Mouse (Mus musculus) liver, adult 2 months (tissue): ENCODE measurements around the gene Soga1. TPM values are rescaled to one million over a fixed set of nuclear protein-coding genes. Genes with fewer than 3 reads are reported as not detected.

Source experiments
- DNase-seq: peaks from one replicate; pipeline ENCODE4 v3.0.0-alpha.2; 2011; ENCODE audit warnings: low read depth, low spot score; ENCODE audit errors: extremely low read depth
- H3K27ac ChIP-seq: fragments of 200-500 bp; replicated peaks from 2 replicates; pipeline ENCODE4 v1.5.1; 2012; ENCODE audit warnings: low read depth, mild to moderate bottlenecking, control low read depth, inconsistent platforms, low read length; ENCODE audit not compliant: insufficient read depth
- H3K27me3 ChIP-seq: fragments of 200-500 bp; 2 replicates; pipeline ENCODE4 v1.6.1; 2012; ENCODE audit warnings: mild to moderate bottlenecking, moderate library complexity, low read length, inconsistent platforms; ENCODE audit not compliant: control insufficient read depth, insufficient read depth
- H3K36me3 ChIP-seq: fragments of 200-500 bp; 2 replicates; pipeline ENCODE4 v1.6.1; 2012; ENCODE audit warnings: low read length, inconsistent platforms; ENCODE audit not compliant: control insufficient read depth, insufficient read depth
- H3K4me1 ChIP-seq: fragments of 200-500 bp; 2 replicates; pipeline ENCODE4 v1.6.1; 2011; ENCODE audit warnings: low read length; ENCODE audit not compliant: control insufficient read depth, insufficient read depth
- H3K4me3 ChIP-seq: fragments of 200-500 bp; 2 replicates; pipeline ENCODE4 v1.5.1; 2011; ENCODE audit warnings: low read depth, mild to moderate bottlenecking, control low read depth, low read length, moderate library complexity; ENCODE audit not compliant: insufficient read depth
- H3K79me2 ChIP-seq: fragments of 200-500 bp; 2 replicates; pipeline ENCODE4 v1.6.1; 2012; ENCODE audit warnings: inconsistent platforms, mild to moderate bottlenecking, low read length, moderate library complexity; ENCODE audit not compliant: control insufficient read depth, insufficient read depth
- H3K9ac ChIP-seq: fragments of 200-500 bp; 2 replicates; pipeline ENCODE4 v1.6.1; 2012; ENCODE audit warnings: low read depth, mild to moderate bottlenecking, control low read depth, inconsistent platforms, low read length
- CTCF ChIP-seq: fragments of 200-500 bp; IDR thresholded peaks from 2 replicates; pipeline ENCODE4 v1.5.1; 2011; ENCODE audit warnings: low read depth, low read length, control low read depth
- POLR2A ChIP-seq: fragments of 200-500 bp; IDR thresholded peaks from 2 replicates; pipeline ENCODE4 v1.6.1; 2011; ENCODE audit warnings: low read length, control low read depth; ENCODE audit not compliant: insufficient read depth; ENCODE audit errors: extremely low read depth
- WGBS: fragments of 180-500 bp; shearing (Covaris S2); methylation state at CpG from one replicate; pipeline ENCODE4 v1.1.7; 2018; 5-methylcytosine and 5-hydroxymethylcytosine counted together
- polyA plus RNA-seq: library from polyadenylated mRNA; depleted of rRNA; stranded (reverse); fragments of >200 nt; gene quantifications from 2 replicates; pipeline ENCODE4 v1.2.3, GENCODE M21; 2012; rRNA removed
- total RNA-seq: library from RNA; depleted of rRNA; stranded (reverse); fragments of >200 nt; gene quantifications from 2 replicates; pipeline ENCODE4 v1.2.3, GENCODE M21; 2014; rRNA removed

The Soga1 gene
- total and polyA plus RNA-seq, 2 experiments: 1.0 to 1.5 TPM

DNA sequence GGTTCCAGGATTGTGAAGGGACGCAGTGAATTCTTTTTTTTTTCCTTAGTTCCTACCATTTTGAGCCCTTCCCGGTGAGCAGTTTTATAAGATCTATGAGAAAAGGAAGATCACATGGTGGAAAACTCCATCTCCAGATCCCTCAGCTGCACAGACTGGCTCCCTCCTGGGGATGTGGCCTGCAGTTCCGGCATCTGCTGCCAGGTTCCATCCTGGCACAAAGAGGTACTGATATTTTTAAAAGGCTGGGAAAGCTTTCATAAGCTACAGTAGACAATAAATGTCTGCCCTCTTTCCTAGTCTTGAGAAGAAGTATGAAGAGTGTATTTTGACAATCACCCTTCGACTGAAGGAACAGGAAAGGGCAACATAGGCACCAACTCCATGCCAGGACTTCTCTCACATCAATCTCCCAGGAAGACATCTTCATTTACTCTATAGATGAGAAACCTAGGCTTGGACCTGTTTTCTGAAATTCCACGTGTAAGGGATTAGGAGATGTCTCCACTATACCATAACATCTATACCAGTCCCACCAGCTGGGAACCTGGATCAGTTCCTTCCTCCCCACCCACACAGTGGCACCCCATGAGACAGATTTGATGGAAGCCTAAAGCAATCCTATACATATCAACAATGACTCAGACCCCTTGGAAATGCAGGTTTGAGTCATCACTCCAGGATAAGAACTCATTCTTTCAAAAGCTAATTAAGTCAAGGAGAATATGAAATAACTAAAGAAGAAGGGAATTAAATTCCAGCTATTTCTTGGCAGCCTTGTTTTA lies 105.5 kb downstream of the Soga1 start:
- Histone ChIP-seq H3K27ac (no peak overlapping the region), H3K4me1 (peaks cover 2% of the 10 kb centered on the region; the same call in 1 of the 2 replicates), H3K9ac (no peak overlapping the region), H3K27me3 (no peaks in the 10 kb centered on the region), H3K4me3 (no peak overlapping the region), H3K36me3 (peaks cover 16% of the 10 kb centered on the region; the same call in 1 of the 2 replicates), H3K79me2 (peaks cover 25% of the 10 kb centered on the region; the same call in 1 of the 2 replicates)
- no peak for DNase-seq
- WGBS: 90% methylated on average over 5 of the region's 5 CpGs
- TF ChIP-seq CTCF (no peak), POLR2A (no peak)

DNA sequence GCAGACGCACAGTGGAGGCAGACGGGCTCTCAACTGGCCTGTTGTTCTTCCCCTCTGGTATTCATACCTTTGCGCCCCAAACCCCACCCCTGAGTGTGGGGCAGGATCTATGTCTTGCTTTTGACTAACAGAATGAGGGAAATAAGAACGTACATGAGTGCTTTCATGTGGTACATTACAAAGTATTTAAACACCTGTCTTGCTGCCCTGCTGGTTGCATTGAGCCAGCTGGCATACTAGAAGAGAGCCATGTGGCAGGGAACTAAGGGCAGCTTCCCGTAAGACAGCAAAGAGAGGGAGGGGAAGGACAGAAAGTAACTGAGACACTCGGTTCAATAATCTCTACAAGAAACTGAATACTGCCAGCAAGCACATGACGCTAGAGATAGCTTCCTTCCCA lies 108.8 kb downstream of the Soga1 start:
- H3K27ac ChIP-seq: no peak overlapping the region
- H3K36me3 ChIP-seq: peaks cover 15% of the 10 kb centered on the region; the same call in 1 of the 2 replicates
- no peak overlapping the region for H3K4me3 ChIP-seq
- no peaks in the 10 kb centered on the region for H3K4me1 ChIP-seq
- no peaks in the 10 kb centered on the region for H3K27me3 ChIP-seq
- no peak overlapping the region for H3K9ac ChIP-seq
- DNase-seq: no peak
- no peak for TF ChIP-seq POLR2A
- no peak for TF ChIP-seq CTCF
- peaks cover 20% of the 10 kb centered on the region; the same call in 1 of the 2 replicates for H3K79me2 ChIP-seq
- 73% methylated on average over 7 of the region's 7 CpGs for WGBS

DNA sequence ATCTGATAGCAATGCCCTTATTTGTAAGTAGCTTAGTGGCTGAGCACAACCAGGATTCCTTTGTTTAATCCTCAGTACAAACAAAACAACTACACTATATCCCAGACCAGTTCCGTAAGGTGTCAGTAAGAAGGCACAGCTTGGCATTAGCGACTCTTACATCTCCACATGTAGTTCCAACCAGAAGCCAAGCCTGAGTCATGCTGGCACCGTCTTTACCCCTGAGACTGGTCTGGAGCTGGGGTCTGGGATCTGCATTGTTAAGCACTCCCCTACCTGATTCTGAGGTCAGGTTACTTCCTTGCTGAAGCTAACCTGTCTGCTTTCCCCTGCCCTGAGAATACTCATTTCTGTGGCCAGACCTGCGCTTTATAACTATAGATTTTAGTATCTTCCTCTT lies 110.6 kb downstream of the Soga1 start:
- no peak overlapping the region for H3K4me3 ChIP-seq
- H3K27me3 ChIP-seq: no peaks in the 10 kb centered on the region
- peaks cover 13% of the 10 kb centered on the region; the same call in 1 of the 2 replicates for H3K36me3 ChIP-seq
- WGBS: 88% methylated on average over 4 of the region's 4 CpGs
- H3K4me1 ChIP-seq: no peaks in the 10 kb centered on the region
- no peak for DNase-seq
- H3K27ac ChIP-seq: no peak overlapping the region
- TF ChIP-seq POLR2A: no peak
- no peak for TF ChIP-seq CTCF
- H3K9ac ChIP-seq: no peak overlapping the region
- peaks cover 15% of the 10 kb centered on the region; the same call in 1 of the 2 replicates for H3K79me2 ChIP-seq

DNA sequence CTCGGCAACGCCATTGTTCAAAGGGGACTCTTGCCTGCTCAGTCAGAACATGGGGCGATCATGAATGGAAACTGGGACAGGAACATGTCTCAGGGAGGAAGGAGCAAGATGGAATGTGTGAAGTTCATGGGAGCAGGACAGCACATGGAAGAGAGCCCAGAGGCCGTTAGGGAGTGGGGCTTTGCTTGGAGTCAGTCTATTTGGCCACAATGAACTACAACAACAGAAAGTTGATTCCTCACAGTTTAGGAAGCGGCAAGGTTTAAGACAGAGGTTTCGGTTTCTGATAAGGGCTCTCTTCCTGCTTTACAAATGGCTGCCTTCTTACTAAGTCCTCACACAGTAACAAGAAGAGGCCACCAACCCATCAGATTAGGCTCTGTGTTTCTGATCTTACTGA lies 111.7 kb downstream of the Soga1 start:
- 73% methylated on average over 6 of the region's 6 CpGs for WGBS
- no peak for TF ChIP-seq POLR2A
- TF ChIP-seq CTCF: no peak
- H3K36me3 ChIP-seq: peaks cover 9% of the 10 kb centered on the region; the same call in 1 of the 2 replicates
- H3K27ac ChIP-seq: no peak overlapping the region
- peaks cover 11% of the 10 kb centered on the region; the same call in 1 of the 2 replicates for H3K79me2 ChIP-seq
- H3K27me3 ChIP-seq: no peaks in the 10 kb centered on the region
- no peak for DNase-seq
- no peak overlapping the region for H3K9ac ChIP-seq
- no peak overlapping the region for H3K4me3 ChIP-seq
- no peaks in the 10 kb centered on the region for H3K4me1 ChIP-seq

Other genes starting within 250 kb of the Soga1 start
- 0.28 and 0.67 TPM in 2 replicates for gene Tgif2, start 239.2 kb downstream of the Soga1 start, total RNA-seq
- gene Tgif2, start 239.2 kb downstream of the Soga1 start, polyA plus RNA-seq: 0.65 and 0.77 TPM in 2 replicates
- 1.1 and 2.1 TPM in 2 replicates for gene 4930518I15Rik, start 221.3 kb downstream of the Soga1 start, total RNA-seq
- gene 4930518I15Rik, start 221.3 kb downstream of the Soga1 start, polyA plus RNA-seq: 0.17 and 0.55 TPM in 2 replicates
- gene Rab5if, start 216.1 kb downstream of the Soga1 start, total RNA-seq: 149 and 196 TPM in 2 replicates
- gene Rab5if, start 216.1 kb downstream of the Soga1 start, polyA plus RNA-seq: 122 and 142 TPM in 2 replicates
- 0.09 and 0.13 TPM in 2 replicates for gene Sla2, start 192.1 kb downstream of the Soga1 start, total RNA-seq
- gene Sla2, start 192.1 kb downstream of the Soga1 start, polyA plus RNA-seq: 0.10 and 0.20 TPM in 2 replicates
- 9.1 and 9.7 TPM in 2 replicates for gene Ndrg3, start 87.2 kb downstream of the Soga1 start, total RNA-seq
- gene Ndrg3, start 87.2 kb downstream of the Soga1 start, polyA plus RNA-seq: 17.6 and 20.8 TPM in 2 replicates
- gene Dsn1, start 72.1 kb downstream of the Soga1 start, total RNA-seq: 1.0 TPM in 2 replicates
- 0.10 and 0.49 TPM in 2 replicates for gene Dsn1, start 72.1 kb downstream of the Soga1 start, polyA plus RNA-seq
- not detected in 2 replicates for gene Tldc2, start 7.8 kb upstream of the Soga1 start, total RNA-seq
- not detected in 2 replicates for gene Tldc2, start 7.8 kb upstream of the Soga1 start, polyA plus RNA-seq
- gene Samhd1, start 56.0 kb upstream of the Soga1 start, total RNA-seq: 22.8 and 26.9 TPM in 2 replicates
- gene Samhd1, start 56.0 kb upstream of the Soga1 start, polyA plus RNA-seq: 7.5 and 12.0 TPM in 2 replicates
- 2.3 and 3.0 TPM in 2 replicates for gene Rbl1, start 125.3 kb upstream of the Soga1 start, total RNA-seq
- 0.62 and 0.77 TPM in 2 replicates for gene Rbl1, start 125.3 kb upstream of the Soga1 start, polyA plus RNA-seq
- gene Rpn2, start 199.8 kb upstream of the Soga1 start, total RNA-seq: 118 and 144 TPM in 2 replicates
- gene Rpn2, start 199.8 kb upstream of the Soga1 start, polyA plus RNA-seq: 155 and 157 TPM in 2 replicates
- gene Mroh8, start 200.3 kb upstream of the Soga1 start, total RNA-seq: under 0.01 TPM in 1 of 2 replicates, not detected in the other
- gene Mroh8, start 200.3 kb upstream of the Soga1 start, polyA plus RNA-seq: 0.02 and 0.05 TPM in 2 replicates